9 mouse cellular contexts compared by ENCODE assay signal in the genomic region with DNA sequence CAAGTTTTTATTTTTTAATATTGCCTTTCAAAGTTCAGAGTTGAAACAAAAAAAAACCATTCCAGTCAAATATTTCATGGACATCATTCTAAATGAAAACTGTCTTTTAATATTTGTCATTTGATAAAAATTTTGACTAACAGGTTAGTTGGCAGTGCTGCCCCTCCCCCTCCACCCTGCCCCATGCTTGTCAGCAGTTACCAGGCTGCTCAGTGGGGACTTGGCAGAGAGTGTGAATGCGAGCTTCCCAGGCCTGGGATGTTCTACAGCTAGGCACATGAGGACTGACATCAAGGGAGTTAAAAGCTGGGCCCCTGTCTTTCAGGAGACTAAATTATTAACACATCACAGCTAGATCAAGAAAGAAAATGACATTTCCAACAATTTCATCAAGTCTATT.
A peak's percentile ranks its signal among the peaks of the same experiment; 100 is the strongest.
DNase-seq lines count a peak whose midpoint lies in the region; ATAC-seq and TF ChIP-seq lines count a peak whose summit lies in the region.
"Had no signal": no experiment of that assay in that cellular context is flagged by ENCODE, and none has a peak within 500 bp of the region (broad histone marks: within the 10 kb centered on the region; RNA-seq: fewer than 3 reads in every experiment).

No protein-coding gene starts in this region.

- ATAC-seq in heart, embryonic 11.5 days (replicated peaks; ENCODE audit: insufficient number of reproducible peaks, low FRiP score, low TSS enrichment) = no peak
- ATAC-seq in lung, postnatal 0 days = no peak
- peak; percentile 62 for ATAC-seq in heart, postnatal 0 days (ENCODE audit: insufficient read depth, low read depth)

- H3K4me3 ChIP-seq in heart, embryonic 11.5 days (ENCODE audit: low read depth, low read length) = no peak overlapping the region
- no peak overlapping the region for H3K4me3 ChIP-seq in lung, postnatal 0 days (ENCODE audit: low read depth, low read length)
- H3K4me3 ChIP-seq in heart, postnatal 0 days (ENCODE audit: low read depth, low read length) = no peak overlapping the region

- H3K4me2 ChIP-seq in heart, embryonic 11.5 days = no peak overlapping the region
- H3K4me2 ChIP-seq in lung, postnatal 0 days (replicated peaks; ENCODE audit: low read depth, low read length) = peak overlapping the region; percentile 66; the same call in 1 of the 2 replicates
- no peak overlapping the region for H3K4me2 ChIP-seq in heart, postnatal 0 days (ENCODE audit: low read depth, low read length)

- peaks cover 32% of the 10 kb centered on the region for H3K4me1 ChIP-seq in heart, embryonic 11.5 days (ENCODE audit: control insufficient read depth, insufficient read depth, low read length)
- H3K4me1 ChIP-seq in lung, postnatal 0 days (ENCODE audit: insufficient read depth, low read depth, low read length) = peaks cover 7% of the 10 kb centered on the region; the same call in 1 of the 2 replicates
- peaks cover 32% of the 10 kb centered on the region for H3K4me1 ChIP-seq in heart, postnatal 0 days (ENCODE audit: control insufficient read depth, insufficient read depth)

- no peaks in the 10 kb centered on the region for H3K36me3 ChIP-seq in heart, embryonic 11.5 days (ENCODE audit: control insufficient read depth, insufficient read depth, low read length)
- H3K36me3 ChIP-seq in lung, postnatal 0 days (ENCODE audit: insufficient read depth, low read length) = no peaks in the 10 kb centered on the region
- H3K36me3 ChIP-seq in heart, postnatal 0 days (replicated peaks; ENCODE audit: control insufficient read depth, insufficient read depth, low read length) = no peaks in the 10 kb centered on the region

- H3K9ac ChIP-seq in heart, embryonic 11.5 days (ENCODE audit: low read depth, low read length) = no peak overlapping the region
- H3K9ac ChIP-seq in lung, postnatal 0 days (replicated peaks; ENCODE audit: low read depth) = no peak overlapping the region
- no peak overlapping the region for H3K9ac ChIP-seq in heart, postnatal 0 days (replicated peaks; ENCODE audit: low read depth, low read length)

- 3% methylated on average over 1 of the region's 1 CpGs for WGBS in heart, embryonic 11.5 days (ENCODE audit: insufficient replicate concordance)
- 21% methylated on average over 1 of the region's 1 CpGs for WGBS in lung, postnatal 0 days
- WGBS in heart, postnatal 0 days = 17% methylated on average over 1 of the region's 1 CpGs

- peak; percentile 39 for DNase-seq in heart, adult 8-10 months (ENCODE audit: low spot score)
- peak; percentile 32 for DNase-seq in lung, postnatal 0 days (ENCODE audit: low spot score)
- no peak for DNase-seq in lung, postnatal 25 days (ENCODE audit: low spot score)
- peak; percentile 37 for DNase-seq in NIH3T3 (ENCODE audit: low read depth)
- DNase-seq in heart, postnatal 0 days (ENCODE audit: low spot score) = peak; percentile 67
- DNase-seq in yolk sac, embryonic 10.5 days (ENCODE audit: low spot score) = no peak
- DNase-seq: cerebellum, postnatal 36 days; liver had no signal

- no peak overlapping the region for H3K27ac ChIP-seq in heart, embryonic 11.5 days (ENCODE audit: low read depth, low read length)
- H3K27ac ChIP-seq in lung, postnatal 0 days (ENCODE audit: low read length) = no peak overlapping the region
- no peak overlapping the region for H3K27ac ChIP-seq in heart, postnatal 0 days (ENCODE audit: low read depth)

- no peaks in the 10 kb centered on the region for H3K27me3 ChIP-seq in heart, embryonic 11.5 days (ENCODE audit: control insufficient read depth, insufficient read depth, low read length)
- no peaks in the 10 kb centered on the region for H3K27me3 ChIP-seq in lung, postnatal 0 days (replicated peaks; ENCODE audit: insufficient read depth, low read length)
- no peaks in the 10 kb centered on the region for H3K27me3 ChIP-seq in heart, postnatal 0 days (ENCODE audit: control insufficient read depth, insufficient read depth, low read length)

- H3K9me3 ChIP-seq in heart, embryonic 11.5 days (replicated peaks; ENCODE audit: control insufficient read depth, low read length) = no peaks in the 10 kb centered on the region
- no peaks in the 10 kb centered on the region for H3K9me3 ChIP-seq in lung, postnatal 0 days (ENCODE audit: low read length)
- no peaks in the 10 kb centered on the region for H3K9me3 ChIP-seq in heart, postnatal 0 days (replicated peaks; ENCODE audit: control insufficient read depth, low read length)

- TF ChIP-seq EP300 in lung, postnatal 0 days (IDR thresholded peaks at IDR 0.05) = no peak
- no peak for TF ChIP-seq EP300 in heart, postnatal 0 days (IDR thresholded peaks at IDR 0.05; ENCODE audit: low read depth)

- TF ChIP-seq CTCF in lung, postnatal 0 days (IDR thresholded peaks at IDR 0.05) = no peak
- TF ChIP-seq CTCF in heart, postnatal 0 days (IDR thresholded peaks at IDR 0.05; ENCODE audit: low read depth) = no peak

Comparison
In these comparisons a context has a peak if more than half of its experiments do, and no peak if none do; other contexts are left out.
1. DNase-seq: peak in heart, adult 8-10 months (single experiment), lung, postnatal 0 days (single experiment), NIH3T3 (single experiment) and heart, postnatal 0 days (single experiment); none in lung, postnatal 25 days (single experiment) and yolk sac, embryonic 10.5 days (single experiment).